Mouse (Mus musculus) right cerebral cortex, postnatal 25 days (tissue): ENCODE data around the gene Ick.
A peak's percentile ranks its signal among the peaks of the same experiment; 100 is the strongest.
"Not testable (repeated sequence)": the region's sequence is repeated elsewhere in the genome, so short reads cannot be mapped to it uniquely, and the experiment has no call there.

ENCODE experiments used
- DNase-seq: peaks from one replicate; pipeline ENCODE4 v3.0.0; 2022

The Ick gene

GRCm38 (mm10) chr9:78108796-78109239 is at the start of gene Ick, which contains the start of gene Fbxo9:
Ick (plus strand) TSS chr9:78109192.
Fbxo9 (minus strand) TSS chr9:78109065.
- peak; percentile 84 for DNase-seq

GRCm38 (mm10) chr9:78059525-78060120 is 49.4 kb upstream of the Ick start:
- DNase-seq, result no peak

- no peak for DNase-seq
These were observed 46.6 kb upstream of the Ick start for GRCm38 (mm10) chr9:78062392-78062791.

- DNase-seq, result no peak
These were observed 44.9 kb upstream of the Ick start for GRCm38 (mm10) chr9:78064121-78064520.

GRCm38 (mm10) chr9:78070496-78070895 is 38.5 kb upstream of the Ick start:
- DNase-seq, result no peak

GRCm38 (mm10) chr9:78071626-78072025 is 37.4 kb upstream of the Ick start:
- DNase-seq, result no peak

GRCm38 (mm10) chr9:78073291-78073690 is 35.7 kb upstream of the Ick start:
- DNase-seq, result not testable (repeated sequence)

- DNase-seq, result no peak
These were observed 35.2 kb upstream of the Ick start for GRCm38 (mm10) chr9:78073713-78074340.

GRCm38 (mm10) chr9:78075256-78075655 is 33.7 kb upstream of the Ick start:
- no peak for DNase-seq

GRCm38 (mm10) chr9:78078240-78078639 is 30.8 kb upstream of the Ick start:
- DNase-seq, result no peak

- no peak for DNase-seq
These were observed 27.2 kb upstream of the Ick start for GRCm38 (mm10) chr9:78081835-78082234.

- DNase-seq, result no peak
These were observed 24.7 kb upstream of the Ick start for GRCm38 (mm10) chr9:78084341-78084740.

- no peak for DNase-seq
These were observed 23.2 kb upstream of the Ick start for GRCm38 (mm10) chr9:78085722-78086287.

- DNase-seq, result no peak
These were observed 21.2 kb upstream of the Ick start for GRCm38 (mm10) chr9:78087751-78088150.

GRCm38 (mm10) chr9:78088521-78088920 is 20.5 kb upstream of the Ick start:
- no peak for DNase-seq

- no peak for DNase-seq
These were observed 20.0 kb upstream of the Ick start for GRCm38 (mm10) chr9:78088971-78089370.

GRCm38 (mm10) chr9:78089906-78090305 is 19.1 kb upstream of the Ick start:
- DNase-seq, result no peak

- no peak for DNase-seq
These were observed 18.4 kb upstream of the Ick start for GRCm38 (mm10) chr9:78090596-78090995.

GRCm38 (mm10) chr9:78095686-78096085 is 13.3 kb upstream of the Ick start:
- DNase-seq, result no peak

GRCm38 (mm10) chr9:78096376-78096775 is 12.6 kb upstream of the Ick start:
- DNase-seq, result no peak

- no peak for DNase-seq
These were observed 8.0 kb upstream of the Ick start for GRCm38 (mm10) chr9:78100956-78101355.

- no peak for DNase-seq
These were observed 7.6 kb upstream of the Ick start for GRCm38 (mm10) chr9:78101431-78101830.

- no peak for DNase-seq
These were observed 4.9 kb upstream of the Ick start for GRCm38 (mm10) chr9:78103965-78104560.

- no peak for DNase-seq
These were observed 4.0 kb upstream of the Ick start for GRCm38 (mm10) chr9:78104973-78105372.
